Mouse (Mus musculus) G1E (cell line): ENCODE data around the gene Fbxl2. TPM values are rescaled to one million over a fixed set of nuclear protein-coding genes. Genes with fewer than 3 reads are reported as not detected.

Experiments used
- ATAC-seq: 2 replicates; pipeline ENCODE4 v1.8.0; 2016; ENCODE audit warnings: mild to moderate bottlenecking; ENCODE audit not compliant: insufficient number of reproducible peaks, poor library complexity, low FRiP score, severe bottlenecking; ENCODE audit errors: extremely low read depth
- DNase-seq: peaks from one replicate; pipeline ENCODE4 v3.0.0; 2012; ENCODE audit warnings: low spot score
- H3K27me3 ChIP-seq: 2 replicates; pipeline ENCODE4 v1.6.1; 2012; ENCODE audit warnings: mild to moderate bottlenecking, low read length, inconsistent platforms; ENCODE audit not compliant: insufficient read depth
- H3K36me3 ChIP-seq: replicated peaks from 2 replicates; pipeline ENCODE3; 2012; ENCODE audit warnings: mild to moderate bottlenecking, inconsistent platforms
- H3K4me1 ChIP-seq: 2 replicates; pipeline ENCODE4 v1.6.1; 2012; ENCODE audit warnings: low read depth, low read length, inconsistent platforms, mixed read lengths; ENCODE audit not compliant: insufficient read depth
- H3K4me3 ChIP-seq: 2 replicates; pipeline ENCODE4 v1.5.1; 2012; ENCODE audit warnings: low read depth, mild to moderate bottlenecking, inconsistent platforms, low read length, moderate library complexity, mixed read lengths
- H3K9me3 ChIP-seq: replicated peaks from 2 replicates; pipeline ENCODE4 v1.6.1; 2012; ENCODE audit warnings: inconsistent platforms
- CTCF ChIP-seq: IDR thresholded peaks from 2 replicates; pipeline ENCODE4 v1.5.1; 2012; ENCODE audit warnings: low read depth, low read length, inconsistent platforms, mixed read lengths
- GATA1 ChIP-seq: IDR thresholded peaks from 2 replicates; pipeline ENCODE4 v1.6.1; 2012; ENCODE audit warnings: borderline replicate concordance, low read length, inconsistent platforms, mixed read lengths
- GATA2 ChIP-seq: IDR thresholded peaks from 2 replicates; pipeline ENCODE4 v1.6.1; 2012; ENCODE audit warnings: low read depth, low read length, inconsistent platforms, borderline replicate concordance
- POLR2AphosphoS5 ChIP-seq: IDR thresholded peaks from 2 replicates; pipeline ENCODE4 v1.6.1; 2012; ENCODE audit warnings: low read depth, low read length, inconsistent platforms; ENCODE audit not compliant: insufficient replicate concordance
- TAL1 ChIP-seq: conservative IDR thresholded peaks from 2 replicates; pipeline ENCODE4 v1.6.1; 2012; ENCODE audit warnings: low read depth, low read length, inconsistent platforms, mixed read lengths
- polyA plus RNA-seq: library from polyadenylated mRNA; stranded (reverse); fragments of >175 nt; gene quantifications from 2 replicates; pipeline ENCODE4 v1.2.3, GENCODE M21; 2012
- total RNA-seq, 2 experiments: library from RNA; stranded (forward) in 1 of 2; stranded (reverse) in 1 of 2; fragments of 200-1000 nt in 1 of 2; fragments of >200 nt in 1 of 2; fragmentation: Nextera tagmentation in 1 of 2; gene quantifications; 2 replicates each; pipeline ENCODE4 v1.2.3; 2014 to 2017

Fbxl2 gene
- total and polyA plus RNA-seq, 3 experiments = 0.12 to 0.38 (median 0.16) TPM

- ATAC-seq (no peak), DNase-seq (no peak)
- H3K4me3 ChIP-seq = no peak overlapping the region; the same call in 1 of the 2 replicates
- peaks cover 3% of the 10 kb centered on the region; the same call in 1 of the 2 replicates for H3K4me1 ChIP-seq
- H3K27me3 ChIP-seq = peaks cover 6% of the 10 kb centered on the region
- H3K36me3 ChIP-seq = no peaks in the 10 kb centered on the region
- TF ChIP-seq GATA1 (no peak), TAL1 (no peak), CTCF (no peak), GATA2 (no peak), POLR2AphosphoS5 (no peak)
- peaks cover 4% of the 10 kb centered on the region for H3K9me3 ChIP-seq
Observed at GRCm38 (mm10) chr9:114011203-114011602, 34.8 kb downstream of the Fbxl2 start.

- DNase-seq (no peak), ATAC-seq (no peak)
- peaks cover 3% of the 10 kb centered on the region; the same call in 1 of the 2 replicates for H3K4me1 ChIP-seq
- no peak overlapping the region for H3K4me3 ChIP-seq
- TF ChIP-seq GATA2 (no peak), POLR2AphosphoS5 (no peak), GATA1 (no peak), TAL1 (no peak), CTCF (no peak)
- peaks cover 6% of the 10 kb centered on the region for H3K27me3 ChIP-seq
- H3K36me3 ChIP-seq = no peaks in the 10 kb centered on the region
- peaks cover 4% of the 10 kb centered on the region for H3K9me3 ChIP-seq
Observed at GRCm38 (mm10) chr9:114009526-114009925, 36.5 kb downstream of the Fbxl2 start.

GRCm38 (mm10) chr9:114007850-114008350 lies 38.1 kb downstream of the Fbxl2 start:
- peaks cover 6% of the 10 kb centered on the region for H3K27me3 ChIP-seq

GRCm38 (mm10) chr9:114006801-114007200 lies 39.2 kb downstream of the Fbxl2 start:
- peaks cover 6% of the 10 kb centered on the region for H3K27me3 ChIP-seq
- no peak overlapping the region for H3K4me3 ChIP-seq
- H3K4me1 ChIP-seq = peaks cover 3% of the 10 kb centered on the region; the same call in 1 of the 2 replicates
- peaks cover 4% of the 10 kb centered on the region for H3K9me3 ChIP-seq
- no peak for ATAC-seq
- TF ChIP-seq TAL1 (no peak), CTCF (no peak), GATA1 (no peak), GATA2 (no peak), POLR2AphosphoS5 (no peak)
- DNase-seq = no peak
- H3K36me3 ChIP-seq = no peaks in the 10 kb centered on the region

More at GRCm38 (mm10) chr9:114007850-114008350, 38.1 kb downstream of the Fbxl2 start:
- DNase-seq (no peak), ATAC-seq (no peak)
- Histone ChIP-seq H3K9me3 (peaks cover 4% of the 10 kb centered on the region), H3K4me1 (peaks cover 3% of the 10 kb centered on the region; the same call in 1 of the 2 replicates), H3K4me3 (no peak overlapping the region), H3K36me3 (no peaks in the 10 kb centered on the region)
- TF ChIP-seq TAL1 = no peak

- H3K27me3 ChIP-seq = 0 out of 2 replicates have a peak, but pooled peaks cover 4% of the 10 kb centered on the region
- ATAC-seq (no peak), DNase-seq (no peak)
- no peaks in the 10 kb centered on the region for H3K36me3 ChIP-seq
- no peaks in the 10 kb centered on the region for H3K4me1 ChIP-seq
- H3K4me3 ChIP-seq = no peak overlapping the region
- peaks cover 5% of the 10 kb centered on the region for H3K9me3 ChIP-seq
- TF ChIP-seq POLR2AphosphoS5 (no peak), CTCF (peak; percentile 54; the same call in 1 of the 2 replicates)
Observed at GRCm38 (mm10) chr9:113998311-113998710, 47.7 kb downstream of the Fbxl2 start.

- no peaks in the 10 kb centered on the region for H3K36me3 ChIP-seq
- H3K9me3 ChIP-seq = peaks cover 3% of the 10 kb centered on the region
- ATAC-seq (no peak), DNase-seq (no peak)
- no peak overlapping the region for H3K4me3 ChIP-seq
- peaks cover 9% of the 10 kb centered on the region; the same call in 1 of the 2 replicates for H3K27me3 ChIP-seq
- TF ChIP-seq POLR2AphosphoS5 = no peak
- no peak for TF ChIP-seq CTCF
- peaks cover 12% of the 10 kb centered on the region for H3K4me1 ChIP-seq
Observed at GRCm38 (mm10) chr9:113992810-113993209, 53.2 kb downstream of the Fbxl2 start.
